Comparison of ENCODE assay signal across 7 mouse cellular contexts in the genomic region with DNA sequence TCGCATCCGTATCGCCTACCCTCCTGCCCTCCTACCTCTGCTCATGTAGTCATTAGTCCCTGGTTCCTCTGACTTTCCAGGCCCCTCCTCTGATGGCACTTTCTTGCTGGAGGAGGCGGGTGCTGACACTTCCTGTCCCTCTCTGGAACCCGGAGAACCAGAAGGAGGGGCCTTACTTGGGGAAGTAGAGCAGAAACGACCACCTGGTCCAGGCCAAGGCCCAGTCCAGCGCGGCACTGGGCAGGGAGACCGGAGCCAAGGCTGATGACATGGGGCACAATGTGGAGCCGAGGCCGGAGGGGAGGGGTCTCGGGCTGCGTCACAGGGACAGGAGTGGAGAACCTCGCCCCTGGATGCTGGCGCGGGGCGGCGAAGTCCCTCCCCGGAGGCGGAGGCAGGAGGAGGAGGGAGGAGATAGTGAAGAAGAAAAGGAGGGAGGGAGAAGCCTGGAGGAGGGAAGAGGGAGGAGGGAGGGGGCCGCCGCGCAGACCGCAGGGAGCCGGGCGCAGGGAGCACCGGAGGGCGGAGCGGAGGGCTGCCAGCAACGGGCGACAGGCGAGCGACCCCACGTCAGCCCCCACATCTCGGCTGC. TPM values are rescaled to one million over a fixed set of nuclear protein-coding genes. Genes with fewer than 3 reads are reported as not detected.
DNase-seq lines count a peak whose midpoint lies in the region; ATAC-seq lines count a peak whose summit lies in the region.

TSS of gene Tmem240 (plus strand) at position 451 of the 592 bp plus-strand sequence.

- H3K9me3 ChIP-seq in intestine, embryonic 15.5 days: no peaks in the 10 kb centered on the region
- H3K9me3 ChIP-seq in midbrain, embryonic 10.5 days (replicated peaks): no peaks in the 10 kb centered on the region

- peak within 1 kb of the TSS; percentile 90 for H3K27ac ChIP-seq in intestine, embryonic 15.5 days
- peak within 1 kb of the TSS; percentile 92 for H3K27ac ChIP-seq in midbrain, embryonic 10.5 days (replicated peaks)

- peak within 1 kb of the TSS; percentile 93 for H3K4me3 ChIP-seq in intestine, embryonic 15.5 days (replicated peaks)
- H3K4me3 ChIP-seq in midbrain, embryonic 10.5 days: peak within 1 kb of the TSS; percentile 85

- H3K36me3 ChIP-seq in intestine, embryonic 15.5 days: no peaks in the 10 kb centered on the region; the same call in 1 of the 2 replicates
- peaks cover 50% of the 10 kb centered on the region for H3K36me3 ChIP-seq in midbrain, embryonic 10.5 days

- no peaks in the 10 kb centered on the region for H3K27me3 ChIP-seq in intestine, embryonic 15.5 days (replicated peaks)
- H3K27me3 ChIP-seq in midbrain, embryonic 10.5 days (ENCODE audit: low read depth, poor library complexity, severe bottlenecking): no peaks in the 10 kb centered on the region

- peak; percentile 95 to 97 for DNase-seq in adrenal gland, adult (ENCODE audit: inconsistent age in 2 of 2, low spot score in 1 of 2)
- DNase-seq in embryo, embryonic 10.5 days (ENCODE audit: low spot score): peak; percentile 94
- DNase-seq in gastrocnemius, postnatal 25 days: peak; percentile 92
- peak; percentile 88 to 94 for DNase-seq in left cerebral cortex, postnatal 25 days (ENCODE audit: low spot score in 2 of 2)
- peak; percentile 90 for DNase-seq in midbrain, embryonic 10.5 days (ENCODE audit: low spot score)
- DNase-seq in right cerebral cortex, postnatal 4 days: peak; percentile 82

- peaks cover 10% of the 10 kb centered on the region for H3K4me1 ChIP-seq in intestine, embryonic 15.5 days (replicated peaks)
- peaks cover 44% of the 10 kb centered on the region for H3K4me1 ChIP-seq in midbrain, embryonic 10.5 days

- peak within 1 kb of the TSS; percentile 78 for H3K9ac ChIP-seq in intestine, embryonic 15.5 days

- ATAC-seq in intestine, embryonic 15.5 days: peak; percentile 93

- peak within 1 kb of the TSS; percentile 84 for H3K4me2 ChIP-seq in intestine, embryonic 15.5 days (replicated peaks)

- 1% methylated on average over 33 of the region's 35 CpGs for WGBS in intestine, embryonic 15.5 days
- WGBS in midbrain, embryonic 10.5 days: under 1% methylated on average over 34 of the region's 35 CpGs

- intact Hi-C loops in left cerebral cortex, postnatal 25 days (cut with DNase I): loop anchor here (2.0 kb wide), 1 partner anchor 30 kb away; the partner anchor contains the start of gene Ssu72

RNA-seq across cellular contexts. Expression of gene Tmem240, which starts in this region (rescaled TPM):
- under 1 TPM; 0.26 to 0.27 TPM for total RNA-seq in gastrocnemius, postnatal 25 days (2021)
- 0.80 and 0.84 TPM in 2 replicates for polyA plus RNA-seq in intestine, embryonic 15.5 days (2015; fragmentation: Nextera tagmentation; extraction: Ambion mirVana)
- total RNA-seq in left cerebral cortex, postnatal 25 days (2021): 10 to 100 TPM; 58.0 to 61.9 TPM
- polyA plus RNA-seq in midbrain, embryonic 10.5 days (2016; fragmentation: Nextera tagmentation; extraction: Ambion mirVana): 0.65 and 1.2 TPM in 2 replicates

Comparison
In these comparisons a context has a peak if more than half of its experiments do, and no peak if none do; other contexts are left out.
1. Peak in every context shown above with its lines: DNase-seq, ATAC-seq, H3K4me3 ChIP-seq and H3K27ac ChIP-seq.
2. RNA of gene Tmem240 (total RNA-seq): 58.0 to 61.9 TPM in left cerebral cortex, postnatal 25 days; 0.26 to 0.27 TPM in gastrocnemius, postnatal 25 days; every median in the first group is over 10 times any median in the second.
3. Peak in DNase-seq in gastrocnemius, postnatal 25 days; RNA of the gene not detected or under 1 TPM.
4. Peak in ATAC-seq, H3K4me3 ChIP-seq, H3K27ac ChIP-seq, H3K9ac ChIP-seq and H3K4me2 ChIP-seq in intestine, embryonic 15.5 days; RNA of the gene not detected or under 1 TPM.